Mouse (Mus musculus): Measurements from ENCODE around the gene Anapc15.
A peak's percentile ranks its signal among the peaks of the same experiment; 100 is the strongest.
"Not testable (repeated sequence)": the region's sequence is repeated elsewhere in the genome, so short reads cannot be mapped to it uniquely, and the experiment has no call there.

Anapc15 gene

DNA sequence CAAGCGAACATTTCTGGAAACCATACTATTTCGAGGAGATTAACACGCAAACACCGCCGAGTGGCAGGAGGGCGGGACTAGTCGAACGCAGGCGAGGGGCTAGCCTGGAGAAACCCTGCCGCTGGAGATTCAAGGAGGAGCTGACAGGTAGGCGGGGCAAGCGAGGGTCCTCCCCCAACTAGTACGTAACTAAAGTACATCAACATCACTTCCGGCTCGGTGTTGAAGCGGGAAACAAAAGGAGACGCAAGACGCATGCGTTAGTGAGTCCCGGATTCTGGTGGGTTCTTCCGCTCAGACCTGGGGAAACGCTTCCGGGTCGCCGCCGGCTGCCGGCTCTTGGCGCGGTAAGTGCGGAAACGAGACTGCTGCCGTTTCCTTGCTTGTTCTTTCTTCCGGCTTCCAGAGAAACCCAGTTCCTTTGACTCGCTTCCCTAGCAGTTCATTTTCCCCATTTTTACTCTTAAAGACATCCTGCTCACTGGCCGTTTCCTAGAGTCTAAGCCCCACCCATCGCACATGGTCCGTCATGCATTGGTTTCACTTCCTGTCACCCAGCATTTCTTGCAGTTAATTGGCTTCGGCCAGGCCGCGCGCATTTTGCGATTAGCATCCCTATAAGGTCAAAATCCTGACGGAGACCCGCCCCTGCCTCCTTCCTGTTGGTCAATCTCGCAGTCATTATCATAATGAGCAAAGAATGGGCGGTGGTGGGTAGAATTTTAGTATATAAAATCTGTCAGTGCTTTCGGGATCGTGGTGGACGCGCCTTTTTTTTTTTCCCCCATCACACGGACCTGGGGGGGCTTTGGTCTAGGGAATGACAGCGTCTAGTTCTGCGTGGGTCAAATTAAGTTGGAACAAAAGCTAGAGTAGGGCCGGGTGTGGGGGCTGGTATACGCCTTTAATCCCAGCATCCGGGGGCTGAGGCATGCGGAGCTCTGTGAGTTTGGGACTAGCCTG, 32.9 kb downstream of the Anapc15 start:
- peak; percentile 98 for DNase-seq (ENCODE audit: low spot score)

DNA sequence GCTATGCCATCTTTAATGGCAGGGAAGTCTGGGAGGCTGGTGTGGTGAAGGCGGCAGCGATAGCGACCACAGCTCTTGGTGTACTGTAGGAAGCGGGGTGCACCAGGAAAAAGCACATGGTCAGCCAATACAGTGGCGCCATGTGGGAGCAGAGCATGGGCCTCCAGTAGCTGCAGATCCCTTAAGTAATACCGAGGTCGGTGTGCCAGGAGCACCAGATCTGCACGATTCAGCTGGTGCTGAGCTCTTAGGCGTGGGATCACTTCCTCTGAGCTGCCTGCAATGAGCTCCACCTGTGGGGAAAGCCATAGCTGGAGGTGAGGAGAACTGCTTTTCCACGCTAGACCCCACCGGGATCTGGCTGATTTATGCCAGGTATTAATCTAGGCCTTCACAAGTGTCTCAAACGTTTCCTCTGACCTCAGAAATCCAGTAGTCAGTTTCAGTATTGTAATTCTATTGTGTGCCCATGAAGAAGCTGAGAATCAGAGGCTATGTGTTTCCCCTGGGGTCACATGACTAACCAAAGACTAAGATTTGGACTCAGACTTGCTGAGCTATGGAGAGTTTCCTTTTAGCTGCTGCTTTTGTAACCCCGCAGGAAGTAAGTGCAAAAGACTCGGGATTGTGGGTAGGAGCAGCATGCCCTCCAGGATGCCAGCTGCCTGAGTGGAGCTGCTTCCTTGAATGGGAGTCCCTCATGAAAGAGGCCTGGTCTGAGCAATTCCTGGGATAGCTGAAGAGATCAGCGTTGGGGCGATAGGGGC, 37.0 kb downstream of the Anapc15 start:
- DNase-seq (ENCODE audit: low spot score) = no peak

DNA sequence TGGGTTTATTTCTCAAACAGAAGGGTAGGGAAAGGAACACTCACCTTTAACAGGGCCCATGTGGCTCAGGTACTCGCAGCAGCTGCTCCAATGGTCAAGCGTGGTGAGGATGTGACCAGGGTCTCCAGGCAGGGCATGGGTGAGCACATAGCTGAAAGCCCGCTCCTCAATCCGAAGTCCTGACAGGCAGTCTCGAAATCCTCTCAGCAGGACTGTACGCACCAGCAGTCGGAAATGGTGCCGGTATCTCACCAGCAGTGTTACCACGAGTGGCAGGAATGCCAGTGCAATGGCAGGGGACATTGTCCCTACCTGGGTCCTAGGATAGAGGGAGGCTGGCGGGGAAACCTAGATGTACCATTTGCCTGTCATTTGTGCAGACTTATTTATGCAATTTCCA, 38.5 kb downstream of the Anapc15 start:
- no peak for DNase-seq (ENCODE audit: low spot score)

DNA sequence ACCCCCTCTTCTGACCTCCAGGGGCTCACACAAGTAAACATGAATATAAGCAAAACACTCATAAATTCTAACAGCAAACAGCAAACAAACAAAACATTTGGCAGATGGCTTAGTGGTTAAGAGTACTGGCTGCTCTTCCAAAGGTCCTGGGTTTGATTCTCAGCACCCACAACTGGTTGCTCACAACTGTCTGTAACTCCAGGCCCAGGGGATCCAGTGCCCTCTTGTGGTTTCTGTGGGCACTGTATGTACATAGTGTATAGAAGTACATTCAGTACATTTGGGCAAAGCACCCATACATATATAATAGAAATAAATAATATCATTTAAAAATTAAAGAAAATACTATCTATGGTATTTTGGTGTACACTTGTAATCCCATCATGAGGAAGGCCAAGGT, 39.3 kb downstream of the Anapc15 start:
- DNase-seq (ENCODE audit: low spot score) = no peak

DNA sequence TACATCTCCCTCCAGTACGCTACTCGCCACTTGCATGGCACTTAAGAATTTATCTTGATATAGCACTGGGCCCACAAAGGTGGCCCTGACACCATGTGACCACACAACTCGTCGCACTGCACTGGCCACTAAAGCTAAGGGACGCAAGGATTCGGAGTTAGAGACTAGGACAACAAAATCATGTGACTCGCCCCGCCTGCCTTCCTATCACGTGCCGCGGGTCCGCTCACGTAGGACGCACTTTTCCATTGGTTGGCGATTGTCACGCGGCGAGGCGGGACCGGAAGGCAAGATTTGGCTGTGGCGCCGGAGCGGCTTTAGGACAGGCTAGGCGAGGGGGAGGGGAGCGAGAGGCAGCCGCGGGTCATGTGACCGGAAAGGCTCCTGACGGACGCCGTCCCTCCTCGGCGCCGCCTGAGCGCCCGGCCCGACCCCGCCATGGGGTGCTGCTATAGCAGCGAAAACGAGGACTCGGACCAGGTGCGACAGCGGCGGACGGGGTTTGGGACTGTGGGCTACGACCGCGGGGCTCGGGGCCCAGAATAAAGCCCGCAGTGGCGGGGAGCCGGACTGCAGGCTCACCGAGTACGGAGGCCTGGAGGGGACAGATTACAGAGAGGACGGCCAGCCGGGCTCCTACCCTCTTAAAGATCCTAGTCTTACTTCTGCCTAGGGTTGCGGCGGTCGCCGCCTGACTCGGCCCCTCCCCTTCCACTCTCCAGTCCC, 42.2 kb downstream of the Anapc15 start, which contains the start of gene Lamtor1:
Gene Lamtor1, plus strand, starts transcription at position 344 of the 726 bp plus-strand sequence.
- peak; percentile 99 for DNase-seq (ENCODE audit: low spot score)

DNA sequence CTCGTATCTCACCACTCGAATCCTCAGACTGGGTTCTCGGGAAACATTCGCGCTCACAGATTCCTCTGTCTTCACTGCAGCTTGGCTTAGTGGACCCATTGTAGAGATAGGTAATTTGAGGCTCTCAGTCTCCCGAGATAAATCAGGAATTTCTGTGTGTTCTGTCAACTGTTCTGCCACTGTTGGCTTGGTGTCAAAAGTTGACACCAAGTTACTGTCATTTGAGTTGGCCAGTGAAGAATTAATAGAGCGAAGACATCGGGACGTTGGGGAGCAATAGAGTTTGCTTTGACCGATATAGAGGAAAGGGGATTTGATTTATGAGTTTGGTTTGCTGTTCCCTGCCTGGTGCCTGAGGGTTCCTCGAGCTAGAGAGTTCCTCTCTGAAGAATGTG, 42.8 kb downstream of the Anapc15 start, which contains the start of gene Tomt:
Gene Tomt, minus strand, starts transcription at position 73 of the 395 bp plus-strand sequence.
- DNase-seq (ENCODE audit: low spot score) = no peak

DNA sequence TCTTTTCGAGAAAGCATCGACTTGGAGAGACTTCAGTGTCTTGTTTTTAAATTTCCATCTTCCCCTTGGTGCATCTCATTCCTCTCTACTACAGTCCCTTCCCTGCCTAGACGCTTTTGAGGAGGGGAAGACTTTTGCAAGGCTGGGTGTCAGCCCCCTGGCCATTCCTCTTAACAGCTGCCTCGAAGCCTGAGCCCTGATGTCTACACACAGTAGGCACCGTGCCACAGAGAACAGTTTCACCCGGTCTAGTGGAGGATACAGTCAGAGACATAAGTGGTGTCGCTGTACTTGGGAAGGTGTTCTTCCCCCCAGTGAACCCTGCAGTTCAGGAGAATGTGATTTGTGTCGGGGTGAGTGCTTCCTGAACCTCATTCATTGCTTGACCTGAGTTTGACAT, 43.2 kb downstream of the Anapc15 start:
- no peak for DNase-seq (ENCODE audit: low spot score)

DNA sequence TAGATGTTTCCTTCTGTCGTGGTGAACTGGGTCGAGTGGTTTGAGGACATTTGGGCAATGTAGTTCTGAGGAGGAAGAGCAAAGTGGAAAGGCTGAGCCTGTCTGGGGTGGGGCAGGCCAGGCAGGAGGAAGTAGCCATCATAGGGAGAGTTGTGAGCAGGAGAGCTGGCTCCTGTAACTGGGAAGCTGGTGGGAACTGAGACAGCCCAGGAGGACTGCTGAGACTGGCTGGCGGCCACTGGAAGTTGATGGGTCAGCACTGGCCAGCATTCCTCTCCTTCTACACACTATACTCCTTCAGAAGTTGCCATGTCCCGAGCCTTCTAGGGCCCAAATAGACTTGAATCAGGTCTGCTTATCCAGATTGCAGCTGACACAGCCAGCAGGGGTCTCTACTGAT, 44.9 kb downstream of the Anapc15 start:
- no peak for DNase-seq (ENCODE audit: low spot score)

DNA sequence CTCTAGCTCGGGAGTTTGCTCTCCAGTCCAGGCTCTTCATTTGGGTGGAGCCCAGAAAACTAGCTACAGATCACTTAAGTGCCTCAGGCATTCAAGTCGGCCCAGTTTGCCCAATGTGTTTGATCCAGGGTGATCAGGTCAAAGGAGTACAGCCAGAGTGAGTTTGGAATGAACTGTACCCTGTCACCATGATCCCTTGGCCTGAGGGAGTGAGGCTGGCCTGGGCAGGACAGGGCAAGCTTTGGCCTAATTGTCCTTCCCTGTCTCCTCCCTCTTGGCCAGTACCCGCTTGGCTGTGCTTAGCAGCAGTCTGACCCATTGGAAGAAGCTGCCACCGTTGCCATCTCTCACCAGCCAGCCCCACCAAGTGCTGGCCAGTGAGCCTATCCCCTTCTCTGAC, 46.6 kb downstream of the Anapc15 start:
- DNase-seq (ENCODE audit: low spot score) = no peak

DNA sequence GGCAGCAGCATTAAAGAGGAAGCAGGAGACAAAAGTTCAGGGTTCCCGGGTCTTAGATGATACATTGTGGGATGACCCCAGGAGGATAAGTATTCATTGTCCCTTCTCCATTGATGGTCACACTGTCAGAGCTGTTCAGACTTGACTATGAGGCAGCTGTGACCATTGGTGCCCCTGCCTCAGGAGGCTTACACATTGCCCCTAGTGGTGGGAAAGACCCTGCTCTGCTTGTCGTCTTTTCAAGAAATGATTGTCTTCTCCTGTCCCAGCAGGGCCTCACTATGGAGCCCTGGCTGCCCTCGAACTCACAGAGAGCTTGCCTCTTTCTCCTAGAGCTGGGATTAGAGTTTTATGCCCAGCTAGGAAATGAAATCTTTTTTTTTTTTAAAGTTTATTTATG, 48.5 kb downstream of the Anapc15 start:
- DNase-seq (ENCODE audit: low spot score) = no peak

DNA sequence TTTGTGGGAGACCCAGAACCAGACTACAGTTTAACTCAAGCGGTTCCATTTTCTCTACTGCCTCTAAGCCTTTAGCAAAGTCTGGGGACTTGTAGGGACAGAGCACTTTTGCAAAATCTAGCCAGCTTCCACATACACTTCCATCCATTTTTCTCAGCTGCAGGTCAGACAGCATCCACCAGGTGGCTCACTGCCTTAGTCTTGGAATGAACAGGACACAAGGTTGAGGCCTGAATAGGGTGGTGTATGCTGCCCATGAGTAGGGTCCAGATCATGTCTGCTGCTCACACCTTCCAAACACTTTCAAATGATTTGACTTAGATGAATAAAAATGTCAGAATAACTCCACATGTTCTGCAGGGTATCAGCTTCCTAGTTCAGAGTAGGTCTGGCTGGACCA, 54.6 kb downstream of the Anapc15 start:
- DNase-seq (ENCODE audit: low spot score) = no peak

DNA sequence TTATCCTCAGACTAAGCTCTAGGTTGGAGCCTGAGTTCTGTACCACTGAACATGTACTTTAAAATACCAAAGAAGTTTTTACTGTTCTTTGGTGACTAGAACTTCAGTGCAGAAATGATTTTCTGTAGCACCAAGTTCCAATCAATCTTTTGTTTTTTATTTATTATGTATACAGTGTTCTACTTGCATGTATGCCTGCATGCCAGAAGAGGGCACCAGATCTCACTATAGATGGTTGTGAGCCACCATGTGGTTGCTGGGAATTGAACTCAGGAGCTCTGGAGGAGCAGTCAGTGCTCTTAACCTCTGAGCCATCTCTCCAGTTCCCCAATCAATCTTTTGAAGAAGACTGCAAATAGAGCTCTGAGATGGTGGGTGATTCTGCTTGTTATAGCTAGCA, 62.4 kb downstream of the Anapc15 start:
- DNase-seq (ENCODE audit: low spot score) = not testable (repeated sequence)

DNA sequence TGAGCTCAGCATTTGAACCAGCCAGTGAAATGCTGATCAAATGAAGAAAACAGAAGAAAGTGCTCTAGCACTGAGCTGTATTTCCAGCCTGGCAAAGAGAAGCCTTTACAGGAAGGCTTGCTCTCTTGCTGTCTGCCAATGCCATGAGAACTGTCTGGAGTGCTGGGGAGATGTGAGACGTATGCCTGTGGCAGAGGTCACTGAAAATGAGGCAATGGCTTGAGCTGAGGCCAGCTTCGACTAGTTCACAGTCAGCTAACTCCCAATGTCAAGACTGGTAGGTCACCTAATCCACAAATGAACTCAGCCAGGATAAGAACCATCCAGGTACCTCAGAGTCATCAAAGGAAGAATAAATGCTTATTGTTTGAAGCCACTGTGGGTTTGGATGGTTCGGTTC, 64.6 kb downstream of the Anapc15 start:
- no peak for DNase-seq (ENCODE audit: low spot score)

DNA sequence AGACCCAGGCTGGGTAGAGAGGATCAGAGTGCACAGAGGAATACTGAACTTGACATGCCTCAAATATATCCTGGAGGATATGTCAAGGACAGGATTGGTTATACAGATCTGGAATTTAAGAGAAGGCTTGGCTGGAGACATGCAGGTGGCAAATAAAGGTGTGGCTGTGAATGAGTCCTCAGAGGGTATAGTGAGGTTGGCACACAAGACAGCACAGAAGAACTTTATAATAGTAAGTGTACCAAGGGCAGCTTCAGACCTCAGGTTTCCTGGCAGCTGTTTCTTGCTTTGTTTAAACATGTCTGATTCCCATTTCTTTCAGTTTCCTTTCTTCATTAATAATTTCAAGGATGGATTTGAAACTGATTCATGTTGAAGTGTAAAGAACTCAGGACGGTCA, 69.0 kb downstream of the Anapc15 start:
- no peak for DNase-seq (ENCODE audit: low spot score)

DNA sequence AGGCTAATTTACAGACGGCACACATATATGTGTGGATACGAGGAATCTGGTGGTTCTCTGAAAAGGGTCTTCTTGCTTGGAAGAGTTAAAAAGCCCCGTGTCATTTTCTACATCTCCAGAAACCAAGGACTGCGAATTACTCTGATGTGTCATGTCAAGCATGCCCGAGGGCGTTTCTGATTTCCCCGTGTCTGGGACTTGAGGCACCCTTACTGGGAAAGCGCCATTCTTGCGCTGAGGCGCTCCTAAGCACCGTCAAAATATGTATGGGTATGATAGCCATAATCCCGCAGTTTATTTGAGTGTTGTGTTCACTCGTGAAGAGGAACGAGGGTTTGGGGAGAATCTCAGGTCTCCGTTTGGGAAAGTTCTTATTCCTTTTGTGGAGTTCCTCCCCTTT, 69.8 kb downstream of the Anapc15 start:
- no peak for DNase-seq (ENCODE audit: low spot score)

DNA sequence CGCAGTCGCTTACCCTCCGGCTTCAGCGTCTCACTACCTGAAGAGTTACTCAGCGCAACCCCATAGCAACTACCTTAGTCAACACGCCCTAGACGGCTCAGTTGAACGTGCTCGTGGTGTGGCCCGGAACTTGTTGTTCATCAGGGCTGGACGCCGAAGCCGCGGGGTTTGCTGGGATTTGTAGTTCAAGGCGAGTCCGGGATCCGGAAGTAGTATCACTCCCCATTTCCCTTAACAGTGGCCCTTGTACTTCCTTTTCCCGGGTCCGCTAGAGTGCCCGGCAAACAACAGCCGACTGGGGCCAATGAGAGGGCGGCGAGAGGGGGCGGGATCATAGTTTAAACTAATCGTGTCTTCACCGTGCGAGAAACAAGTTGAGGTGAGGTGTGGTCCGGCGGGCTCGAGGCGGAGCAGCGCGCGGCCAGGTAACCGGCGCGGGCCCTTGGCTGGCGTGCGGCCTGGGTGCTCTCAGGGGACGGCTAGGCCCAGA, 70.3 kb downstream of the Anapc15 start, which contains the start of the genes Lrrc51 and Numa1:
Gene Lrrc51, minus strand, starts transcription at position 145 of the 490 bp plus-strand sequence.
Gene Numa1, plus strand, starts transcription at position 361 of the 490 bp plus-strand sequence.
- DNase-seq (ENCODE audit: low spot score) = peak; percentile 96

DNA sequence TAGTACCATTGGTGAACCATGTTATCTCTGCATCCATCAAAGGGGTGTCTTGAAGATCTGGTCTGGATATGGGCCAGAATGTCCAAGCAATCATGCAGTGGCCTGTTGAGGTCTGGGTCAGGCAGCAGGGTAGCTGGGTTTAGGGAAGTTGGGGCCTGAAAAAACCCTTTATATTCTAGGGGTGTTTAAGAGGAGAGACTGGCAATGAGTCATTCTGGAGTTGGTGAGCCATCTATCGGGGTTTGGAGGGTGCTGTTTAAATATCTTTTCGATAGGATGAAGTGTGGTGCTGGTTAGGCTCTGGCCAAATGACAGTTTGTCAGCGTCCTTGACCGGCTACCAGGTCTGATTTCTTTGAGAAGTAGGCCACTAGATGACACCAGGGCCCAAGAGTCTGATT, 72.4 kb downstream of the Anapc15 start:
- DNase-seq (ENCODE audit: low spot score) = no peak

DNA sequence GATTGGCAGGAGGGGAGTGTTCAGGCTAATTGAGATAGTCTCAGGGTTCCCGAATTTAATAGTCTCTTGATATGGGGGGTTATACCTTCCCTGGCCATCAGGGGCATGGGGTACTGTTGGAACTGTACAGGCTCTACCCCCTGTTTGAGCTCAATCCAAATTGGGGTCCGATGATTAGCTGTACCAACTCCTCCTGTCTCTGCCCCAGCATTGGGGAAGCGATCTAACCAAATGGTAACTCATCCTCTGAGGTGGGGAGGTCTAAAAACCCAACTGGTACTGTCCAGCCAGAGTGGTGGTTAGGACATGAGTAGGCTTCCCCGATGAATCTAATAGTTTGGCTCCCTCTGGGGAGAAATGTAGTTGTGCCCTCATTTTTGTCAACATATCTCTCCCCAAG, 73.5 kb downstream of the Anapc15 start:
- no peak for DNase-seq (ENCODE audit: low spot score)

DNA sequence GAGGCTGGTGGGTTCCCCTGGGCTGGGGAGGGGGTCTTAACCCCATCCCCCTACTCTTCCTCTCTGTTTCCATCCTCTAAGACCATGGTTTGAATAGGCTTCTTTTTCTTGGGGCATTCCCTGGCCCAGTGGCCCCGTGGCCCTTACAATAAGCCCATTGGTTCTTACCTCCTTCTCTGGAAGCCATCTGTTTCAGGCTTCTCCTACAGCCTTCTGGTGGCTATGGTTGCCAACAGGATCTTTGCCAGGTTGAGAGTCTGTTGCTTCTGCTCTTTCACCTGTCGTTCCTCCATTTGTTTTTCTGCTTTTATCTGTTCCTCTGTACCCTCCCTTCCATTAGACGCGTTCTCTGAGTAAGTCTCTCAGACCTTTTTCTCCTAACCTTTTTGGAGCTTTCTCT, 74.1 kb downstream of the Anapc15 start:
- no peak for DNase-seq (ENCODE audit: low spot score)

DNA sequence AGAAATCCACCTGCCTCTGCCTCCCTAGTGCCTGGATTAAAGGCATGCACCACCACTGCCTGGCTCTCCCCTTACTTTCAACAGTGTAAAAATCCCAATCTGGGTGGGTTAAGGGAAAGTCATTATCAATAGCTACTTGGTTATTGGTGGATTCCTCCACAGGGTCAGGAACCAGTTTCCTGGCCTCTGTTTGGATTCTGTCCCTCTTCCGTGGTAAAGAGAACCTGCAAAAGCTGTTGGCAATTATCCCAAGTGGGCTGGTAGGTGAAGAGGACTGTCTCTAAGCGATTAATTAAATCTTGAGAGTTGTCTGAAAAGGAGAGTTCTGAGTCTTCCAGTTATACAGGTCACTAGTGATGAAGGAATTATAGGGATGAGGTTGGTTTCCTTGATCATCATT, 74.8 kb downstream of the Anapc15 start:
- DNase-seq (ENCODE audit: low spot score) = no peak

DNA sequence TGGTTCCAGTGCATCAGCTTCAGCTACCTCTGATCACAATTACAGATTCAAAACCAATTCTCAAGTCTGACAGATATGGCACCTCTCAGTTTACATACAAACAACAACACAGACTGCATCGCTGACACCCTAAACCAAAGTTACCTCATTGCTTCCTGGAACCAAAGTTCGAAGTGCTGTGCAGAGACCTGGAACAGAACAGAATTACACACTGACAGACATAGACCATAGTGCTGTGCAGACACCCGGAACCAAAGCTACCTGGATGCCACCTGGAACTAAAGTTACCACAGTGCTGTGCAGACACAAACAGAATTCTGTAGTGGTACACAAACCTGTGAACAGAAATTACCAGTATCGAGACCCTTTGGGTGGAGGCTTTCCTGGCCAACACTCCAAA, 76.2 kb downstream of the Anapc15 start:
- DNase-seq (ENCODE audit: low spot score) = no peak

DNA sequence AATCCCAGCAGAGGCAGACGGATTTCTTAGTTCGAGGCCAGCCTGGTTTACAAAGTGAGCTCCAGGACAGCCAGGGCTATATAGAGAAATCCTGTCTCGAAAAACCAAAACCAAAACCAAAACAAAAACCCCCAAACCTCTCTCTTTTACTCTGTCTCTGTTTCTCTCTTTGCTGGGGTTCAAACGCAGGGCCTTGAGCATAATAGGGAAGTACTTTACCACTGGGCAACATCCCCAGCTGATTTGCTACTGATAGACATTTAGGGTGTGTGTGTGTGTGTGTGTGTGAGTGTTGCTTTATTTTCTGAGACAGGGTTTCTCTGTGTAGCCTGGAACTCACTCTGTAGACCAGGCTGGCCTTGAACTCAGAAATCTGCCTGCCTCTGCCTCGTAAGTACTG, 85.5 kb downstream of the Anapc15 start:
- not testable (repeated sequence) for DNase-seq (ENCODE audit: low spot score)
